Mouse (Mus musculus) lung, embryonic 15.5 days (tissue): ENCODE results near the gene Armc6. TPM values are rescaled to one million over a fixed set of nuclear protein-coding genes. Genes with fewer than 3 reads are reported as not detected.
A peak's percentile ranks its signal among the peaks of the same experiment; 100 is the strongest.

Experiments used
- ATAC-seq: fragments of 200-750 bp; cut with Nextera tagmentation; 2 replicates; pipeline ENCODE4 v1.8.0; 2017; ENCODE audit warnings: moderate number of reproducible peaks, borderline replicate concordance; ENCODE audit not compliant: low FRiP score, low TSS enrichment; ENCODE audit errors: extremely low read depth
- H3K27ac ChIP-seq: fragments of 300-500 bp; sonication (generic); 2 replicates; pipeline ENCODE4 v1.5.1; 2015; ENCODE audit warnings: moderate library complexity, mild to moderate bottlenecking, inconsistent platforms
- H3K27me3 ChIP-seq: fragments of 300-500 bp; sonication (generic); 2 replicates; pipeline ENCODE4 v1.6.1; 2015; ENCODE audit warnings: inconsistent platforms
- H3K36me3 ChIP-seq: fragments of 300-500 bp; sonication (generic); 2 replicates; pipeline ENCODE4 v1.6.1; 2015; ENCODE audit warnings: inconsistent platforms
- H3K4me1 ChIP-seq: fragments of 300-500 bp; sonication (generic); 2 replicates; pipeline ENCODE4 v1.6.1; 2015; ENCODE audit warnings: inconsistent platforms
- H3K4me2 ChIP-seq: fragments of 300-500 bp; sonication (generic); 2 replicates; pipeline ENCODE4 v1.6.1; 2015; ENCODE audit warnings: inconsistent platforms, mild to moderate bottlenecking, moderate library complexity
- H3K4me3 ChIP-seq: fragments of 300-500 bp; sonication (generic); 2 replicates; pipeline ENCODE4 v1.5.1; 2015; ENCODE audit warnings: mild to moderate bottlenecking, inconsistent platforms
- H3K9ac ChIP-seq: fragments of 300-500 bp; sonication (generic); 2 replicates; pipeline ENCODE4 v1.6.1; 2015; ENCODE audit warnings: inconsistent platforms
- H3K9me3 ChIP-seq: fragments of 300-500 bp; sonication (generic); 2 replicates; pipeline ENCODE4 v1.6.1; 2016; ENCODE audit warnings: inconsistent platforms
- WGBS: fragments of 180-500 bp; shearing (Covaris S2); methylation state at CpG from one replicate; pipeline ENCODE4 v1.1.7; 2015; 5-methylcytosine and 5-hydroxymethylcytosine counted together
- polyA plus RNA-seq: library from polyadenylated mRNA; unstranded; fragments of >200 nt; fragmentation: Nextera tagmentation; extraction: Ambion mirVana; gene quantifications from 2 replicates; pipeline ENCODE4 v1.2.1, GENCODE M21; 2015

Armc6 gene
- polyA plus RNA-seq, 1 experiment from 2014 or later, result 30.1 TPM

DNA sequence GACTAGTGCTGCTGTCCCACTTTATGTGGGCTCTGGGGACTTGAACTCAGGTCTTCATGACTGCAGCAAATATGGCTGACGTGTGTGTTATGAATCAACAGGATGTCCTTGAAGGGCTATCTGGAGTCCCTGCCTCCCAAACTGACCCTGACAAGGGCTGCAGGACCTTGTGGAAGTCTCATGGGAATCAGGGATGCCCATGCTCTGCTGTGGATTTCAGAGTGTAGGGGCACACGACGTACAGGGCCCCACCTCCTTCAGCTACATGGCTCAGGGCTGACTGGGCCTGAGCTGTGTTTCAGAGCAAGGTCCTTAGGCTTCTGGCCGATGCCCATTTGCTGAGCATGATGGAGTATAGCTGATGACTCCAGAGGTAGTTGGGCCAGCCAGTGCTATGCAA lies 51.1 kb downstream of the Armc6 start:
- no peak for ATAC-seq
- WGBS, result 85% methylated on average over 4 of the region's 4 CpGs
- H3K4me2 ChIP-seq, result no peak overlapping the region
- H3K4me3 ChIP-seq, result no peak overlapping the region
- no peak overlapping the region for H3K27ac ChIP-seq
- no peaks in the 10 kb centered on the region for H3K9me3 ChIP-seq
- H3K27me3 ChIP-seq, result no peaks in the 10 kb centered on the region
- no peaks in the 10 kb centered on the region for H3K4me1 ChIP-seq
- H3K36me3 ChIP-seq, result peaks cover 38% of the 10 kb centered on the region
- H3K9ac ChIP-seq, result no peak overlapping the region

DNA sequence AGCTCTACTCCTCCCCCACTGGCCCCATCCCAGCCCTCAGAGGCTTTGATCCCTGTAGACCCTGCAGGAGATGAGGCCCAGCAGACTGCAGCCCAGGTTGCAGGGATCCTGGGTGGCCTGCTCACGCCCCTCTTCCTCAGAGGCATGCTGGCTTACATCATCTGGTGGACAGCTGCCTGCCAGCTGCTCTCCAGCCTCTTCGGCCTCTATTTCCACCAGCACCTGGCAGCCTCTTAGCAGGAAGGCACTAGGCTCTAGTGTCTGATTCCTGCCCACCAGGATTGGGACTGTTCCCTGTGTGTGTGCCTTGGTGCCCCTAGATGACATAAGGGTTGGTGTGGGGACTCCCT lies 52.4 kb downstream of the Armc6 start:
- Histone ChIP-seq H3K9me3 (no peaks in the 10 kb centered on the region), H3K27ac (no peak overlapping the region), H3K4me1 (no peaks in the 10 kb centered on the region), H3K4me3 (no peak overlapping the region), H3K27me3 (no peaks in the 10 kb centered on the region), H3K4me2 (no peak overlapping the region), H3K36me3 (peaks cover 44% of the 10 kb centered on the region), H3K9ac (no peak overlapping the region)
- 43% methylated on average over 2 of the region's 2 CpGs for WGBS
- ATAC-seq, result 0 out of 2 replicates have a peak, but pooled peaks have one; percentile 19

DNA sequence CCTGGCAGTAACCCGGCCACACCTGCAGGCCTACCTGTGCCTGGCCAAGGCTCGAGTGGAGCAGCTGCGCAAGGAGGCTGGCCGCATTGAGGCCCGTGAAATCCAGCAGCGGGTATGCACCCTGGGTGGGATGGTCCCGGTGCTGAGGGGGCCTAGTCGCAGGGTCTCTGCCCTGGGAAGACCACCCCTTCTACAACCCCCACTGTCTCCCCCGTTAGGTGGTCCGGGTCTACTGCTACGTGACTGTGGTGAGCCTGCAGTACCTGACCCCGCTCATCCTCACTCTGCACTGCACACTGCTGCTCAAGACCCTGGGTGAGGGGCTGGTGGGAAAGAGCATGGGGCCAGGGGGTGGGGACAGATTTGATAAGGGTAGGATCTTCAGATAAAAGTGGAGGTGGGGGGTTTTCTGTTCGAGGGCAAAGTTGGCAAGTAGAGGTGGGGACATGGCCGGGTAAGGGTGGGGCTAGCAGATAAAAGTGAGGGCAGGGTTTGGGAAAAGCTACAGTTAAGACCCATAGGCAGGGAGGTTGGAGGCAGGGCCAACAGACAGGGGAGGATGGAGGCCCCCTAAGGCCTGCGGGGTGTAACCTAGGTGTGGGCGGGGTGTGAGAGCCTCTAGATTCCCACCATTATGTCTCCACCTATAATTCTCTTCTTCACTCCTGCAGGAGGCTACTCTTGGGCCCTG lies 52.9 kb downstream of the Armc6 start:
- Histone ChIP-seq H3K27ac (no peak overlapping the region), H3K4me3 (no peak overlapping the region), H3K9me3 (no peaks in the 10 kb centered on the region), H3K9ac (no peak overlapping the region), H3K4me1 (no peaks in the 10 kb centered on the region), H3K27me3 (no peaks in the 10 kb centered on the region), H3K36me3 (peaks cover 46% of the 10 kb centered on the region), H3K4me2 (no peak overlapping the region)
- 74% methylated on average over 16 of the region's 16 CpGs for WGBS
- 0 out of 2 replicates have a peak, but pooled peaks have one; percentile 12 for ATAC-seq

DNA sequence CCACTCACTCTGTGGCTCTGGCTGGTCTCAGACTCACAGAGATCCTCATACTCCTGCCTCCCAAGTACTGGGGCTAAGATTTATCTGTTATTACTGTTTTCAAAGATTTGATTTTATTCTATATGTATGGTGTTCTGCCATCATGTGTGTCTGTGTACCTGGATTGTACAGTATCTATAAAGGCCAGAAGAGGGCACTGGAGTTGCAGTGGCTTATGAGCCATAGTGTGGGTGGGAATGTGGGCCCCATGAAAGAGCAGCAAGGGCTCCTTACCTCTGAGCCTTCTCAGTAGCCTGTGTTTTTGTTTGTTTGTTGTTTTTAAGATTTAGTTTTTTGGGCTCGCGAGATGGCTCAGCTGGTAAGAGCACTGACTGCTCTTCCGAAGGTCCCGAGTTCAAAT lies 55.2 kb downstream of the Armc6 start:
- H3K4me1 ChIP-seq, result peaks cover 3% of the 10 kb centered on the region
- H3K4me2 ChIP-seq, result no peak overlapping the region
- no peak overlapping the region for H3K27ac ChIP-seq
- H3K9ac ChIP-seq, result no peak overlapping the region
- H3K4me3 ChIP-seq, result no peak overlapping the region
- H3K27me3 ChIP-seq, result no peaks in the 10 kb centered on the region
- H3K9me3 ChIP-seq, result no peaks in the 10 kb centered on the region
- 97% methylated on average over 4 of the region's 4 CpGs for WGBS
- peaks cover 46% of the 10 kb centered on the region for H3K36me3 ChIP-seq
- ATAC-seq, result no peak

DNA sequence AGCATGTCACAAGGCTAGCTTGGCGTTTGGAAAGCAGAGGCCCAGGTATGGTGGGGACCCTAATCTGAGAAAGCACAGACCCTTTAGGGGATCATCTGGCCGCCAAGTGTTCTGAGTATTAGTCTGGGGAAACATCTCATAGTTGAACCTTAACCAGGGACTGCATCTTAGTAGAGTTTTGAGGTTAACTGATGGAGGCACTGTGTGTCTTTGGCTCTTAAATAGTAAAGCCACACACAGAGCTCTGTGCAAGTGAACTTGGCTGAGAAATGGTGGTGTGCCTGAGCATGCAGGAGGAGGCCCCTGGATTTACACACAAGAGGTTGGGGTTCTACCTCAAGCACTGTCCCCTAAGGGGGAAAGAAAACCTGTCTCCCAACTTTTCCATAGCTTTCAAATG lies 56.0 kb downstream of the Armc6 start:
- H3K36me3 ChIP-seq, result peaks cover 44% of the 10 kb centered on the region
- no peak overlapping the region for H3K9ac ChIP-seq
- no peak overlapping the region for H3K4me2 ChIP-seq
- no peak for ATAC-seq
- no peak overlapping the region for H3K27ac ChIP-seq
- no peaks in the 10 kb centered on the region for H3K27me3 ChIP-seq
- no peaks in the 10 kb centered on the region for H3K9me3 ChIP-seq
- 90% methylated on average over 2 of the region's 2 CpGs for whole genome bisulfite sequencing
- H3K4me1 ChIP-seq, result peaks cover 12% of the 10 kb centered on the region
- no peak overlapping the region for H3K4me3 ChIP-seq

DNA sequence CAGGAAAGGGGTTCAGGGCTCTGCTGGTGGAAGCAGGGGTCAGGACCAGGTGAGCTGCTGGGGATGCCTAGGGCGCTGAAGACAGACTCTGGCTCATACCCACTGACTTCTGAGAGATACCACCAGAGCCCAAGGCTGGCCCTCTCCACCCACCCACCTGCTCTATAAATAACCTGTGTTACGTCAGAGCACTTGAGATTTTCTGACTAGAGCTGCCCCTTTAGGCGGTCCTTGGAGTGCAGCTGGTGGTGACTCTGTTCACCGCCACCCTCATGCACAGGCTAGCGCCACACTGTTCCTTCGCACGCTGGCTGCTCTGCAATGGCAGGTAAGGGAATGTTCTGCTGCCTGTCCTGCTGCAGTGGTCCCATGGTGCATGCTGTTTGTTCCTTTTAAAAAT lies 60.2 kb downstream of the Armc6 start:
- WGBS, result 57% methylated on average over 7 of the region's 7 CpGs
- 0 out of 2 replicates have a peak overlapping the region, but pooled peaks have one; percentile 13 for H3K4me2 ChIP-seq
- no peak overlapping the region for H3K4me3 ChIP-seq
- peaks cover 14% of the 10 kb centered on the region; the same call in 1 of the 2 replicates for H3K36me3 ChIP-seq
- no peak overlapping the region for H3K9ac ChIP-seq
- 0 out of 2 replicates have a peak, but pooled peaks have one; percentile 3 for ATAC-seq
- no peaks in the 10 kb centered on the region for H3K27me3 ChIP-seq
- no peaks in the 10 kb centered on the region for H3K9me3 ChIP-seq
- H3K27ac ChIP-seq, result no peak overlapping the region
- H3K4me1 ChIP-seq, result peaks cover 17% of the 10 kb centered on the region

DNA sequence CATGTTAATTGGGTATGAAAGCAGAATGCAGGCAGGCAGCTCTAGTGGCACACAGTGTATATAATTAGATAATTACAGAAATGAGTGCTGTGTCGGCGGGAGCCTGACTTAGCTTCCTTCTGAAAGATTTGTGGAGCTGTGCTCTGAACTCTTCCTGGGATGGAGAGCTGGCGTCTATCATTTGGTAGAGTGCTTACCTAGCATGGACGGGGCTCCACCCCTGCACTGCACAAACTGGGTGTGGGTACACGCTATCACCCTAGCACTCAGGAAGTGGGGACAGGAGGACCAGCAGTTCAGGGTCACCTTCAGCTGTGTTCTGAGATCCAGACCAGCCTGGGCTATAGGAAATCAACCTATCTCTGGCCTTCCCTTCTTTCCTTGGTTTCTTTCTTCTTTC lies 60.9 kb downstream of the Armc6 start:
- Histone ChIP-seq H3K27me3 (no peaks in the 10 kb centered on the region), H3K9me3 (no peaks in the 10 kb centered on the region), H3K4me1 (peaks cover 17% of the 10 kb centered on the region), H3K9ac (no peak overlapping the region), H3K36me3 (peaks cover 9% of the 10 kb centered on the region; the same call in 1 of the 2 replicates), H3K4me3 (no peak overlapping the region; the same call in 1 of the 2 replicates), H3K4me2 (peak overlapping the region; percentile 56; the same call in 1 of the 2 replicates), H3K27ac (no peak overlapping the region)
- no peak for ATAC-seq
- WGBS, result 75% methylated on average over 5 of the region's 5 CpGs

DNA sequence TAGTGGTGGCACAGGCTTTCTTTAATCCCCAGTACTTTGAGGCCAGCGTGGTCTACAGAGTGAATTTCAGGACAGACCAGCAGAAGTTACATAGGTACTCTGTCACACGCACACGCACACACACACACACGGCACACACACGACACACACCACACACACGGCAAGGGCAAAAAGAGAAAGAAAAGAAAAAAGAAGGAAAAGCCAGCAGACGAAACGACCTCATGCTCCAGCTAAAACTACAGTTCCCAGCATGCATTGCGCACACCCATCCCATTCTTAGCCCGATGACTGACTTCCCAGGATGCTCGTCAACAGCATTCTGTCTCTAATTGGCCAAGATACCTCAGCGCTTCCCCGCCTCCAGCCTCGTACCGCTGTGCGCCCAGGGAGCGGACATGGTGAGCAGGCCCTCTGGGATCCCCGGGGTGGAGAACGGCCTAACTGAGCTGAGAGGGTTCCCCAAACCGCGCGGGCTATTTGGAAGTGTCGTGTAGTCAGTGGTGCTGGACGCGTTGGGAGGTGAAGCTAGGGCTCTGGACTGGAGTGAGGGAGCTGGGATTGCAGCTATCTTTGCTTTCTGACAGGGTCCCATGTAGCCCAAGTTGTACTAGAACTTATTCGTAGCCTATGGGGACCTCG lies 62.1 kb downstream of the Armc6 start, which contains the start of gene Tmem161a:
Tmem161a (plus strand) TSS at position 314 of the 639 bp plus-strand sequence.
- 2% methylated on average over 27 of the region's 27 CpGs for WGBS
- Histone ChIP-seq H3K27ac (peak within 1 kb of the TSS; percentile 29; the same call in 1 of the 2 replicates), H3K36me3 (peaks cover 5% of the 10 kb centered on the region; the same call in 1 of the 2 replicates), H3K4me1 (peaks cover 17% of the 10 kb centered on the region), H3K9ac (peak within 1 kb of the TSS; percentile 56), H3K27me3 (no peaks in the 10 kb centered on the region), H3K9me3 (no peaks in the 10 kb centered on the region), H3K4me2 (peak within 1 kb of the TSS; percentile 56), H3K4me3 (peak within 1 kb of the TSS; percentile 52)
- peak; percentile 96 for ATAC-seq

DNA sequence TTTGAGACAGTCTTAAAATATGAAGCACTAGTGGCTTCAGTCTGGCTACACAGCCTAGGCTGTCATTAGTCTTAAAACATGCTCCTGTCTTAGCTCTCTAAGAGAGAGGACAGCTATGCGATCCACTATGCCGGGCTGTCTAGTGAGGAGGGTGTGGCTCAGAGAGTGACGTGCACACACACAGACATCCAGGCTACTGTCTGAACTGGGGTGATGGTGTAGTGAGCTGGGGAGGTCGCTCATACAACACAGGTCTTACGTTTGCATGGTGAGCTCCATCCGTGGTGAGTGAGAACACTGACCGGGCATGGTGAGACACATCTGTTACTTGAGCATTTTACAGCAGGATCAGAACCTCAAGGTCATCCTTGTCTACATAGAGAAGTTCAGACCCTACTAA lies 63.0 kb downstream of the Armc6 start:
- H3K4me2 ChIP-seq, result no peak overlapping the region
- no peaks in the 10 kb centered on the region for H3K9me3 ChIP-seq
- WGBS, result 84% methylated on average over 7 of the region's 7 CpGs
- H3K4me3 ChIP-seq, result no peak overlapping the region
- no peak overlapping the region for H3K9ac ChIP-seq
- no peak overlapping the region for H3K27ac ChIP-seq
- no peak for ATAC-seq
- H3K27me3 ChIP-seq, result peaks cover 3% of the 10 kb centered on the region; the same call in 1 of the 2 replicates
- peaks cover 22% of the 10 kb centered on the region for H3K4me1 ChIP-seq
- no peaks in the 10 kb centered on the region for H3K36me3 ChIP-seq

DNA sequence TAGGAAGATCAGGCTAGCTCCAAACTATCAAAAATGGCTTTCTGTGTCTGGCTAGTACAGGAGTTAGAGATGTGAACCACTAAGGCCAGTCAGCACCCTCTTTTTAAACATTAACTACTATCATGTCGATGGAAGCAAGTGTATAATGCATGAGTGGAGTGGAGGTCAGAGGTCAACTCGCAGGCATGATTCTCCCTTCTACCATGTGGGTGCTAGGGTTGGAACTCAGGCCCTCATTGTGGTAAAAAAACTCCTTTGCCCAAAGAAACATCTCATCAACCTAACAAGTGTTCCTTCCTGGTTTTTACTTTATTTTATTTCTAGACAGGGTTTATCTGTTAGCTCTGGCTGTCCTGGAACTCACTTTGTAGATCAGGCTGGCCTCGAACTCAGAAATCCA lies 63.5 kb downstream of the Armc6 start:
- ATAC-seq, result no peak
- peaks cover 7% of the 10 kb centered on the region; the same call in 1 of the 2 replicates for H3K27me3 ChIP-seq
- H3K36me3 ChIP-seq, result no peaks in the 10 kb centered on the region
- 68% methylated on average over 3 of the region's 3 CpGs for WGBS
- no peak overlapping the region for H3K4me3 ChIP-seq
- H3K4me2 ChIP-seq, result no peak overlapping the region
- H3K9ac ChIP-seq, result no peak overlapping the region
- peaks cover 22% of the 10 kb centered on the region for H3K4me1 ChIP-seq
- H3K27ac ChIP-seq, result no peak overlapping the region
- H3K9me3 ChIP-seq, result no peaks in the 10 kb centered on the region
